Mouse (Mus musculus) E14TG2a.4 (cell line): ENCODE results near the gene Dlx3.

Experiments used
- H3K27me3 ChIP-seq: 2 replicates; pipeline ENCODE4 v1.6.1; 2014; ENCODE audit warnings: low read length, control low read depth; ENCODE audit not compliant: insufficient read depth
- H3K36me3 ChIP-seq: 2 replicates; pipeline ENCODE4 v1.6.1; 2014; ENCODE audit warnings: low read length, control low read depth; ENCODE audit not compliant: insufficient read depth
- H3K4me1 ChIP-seq: replicated peaks from 2 replicates; pipeline ENCODE4 v1.6.1; 2014; ENCODE audit warnings: low read depth, low read length, control low read depth
- H3K4me3 ChIP-seq: replicated peaks from 2 replicates; pipeline ENCODE4 v1.5.1; 2014; ENCODE audit warnings: mild to moderate bottlenecking, low read length
- H3K9me3 ChIP-seq: 2 replicates; pipeline ENCODE4 v1.6.1; 2014; ENCODE audit warnings: low read length, control low read depth
- CTCF ChIP-seq: conservative IDR thresholded peaks from 2 replicates; pipeline ENCODE4 v1.5.1; 2014; ENCODE audit warnings: low read length
- NANOG ChIP-seq: IDR thresholded peaks from 2 replicates; pipeline ENCODE4 v1.6.1; 2014; ENCODE audit warnings: borderline replicate concordance, low read length, mixed read lengths
- POU5F1 ChIP-seq: IDR thresholded peaks from 2 replicates; pipeline ENCODE4 v1.6.1; 2014; ENCODE audit warnings: low read length, borderline replicate concordance

The Dlx3 gene

DNA sequence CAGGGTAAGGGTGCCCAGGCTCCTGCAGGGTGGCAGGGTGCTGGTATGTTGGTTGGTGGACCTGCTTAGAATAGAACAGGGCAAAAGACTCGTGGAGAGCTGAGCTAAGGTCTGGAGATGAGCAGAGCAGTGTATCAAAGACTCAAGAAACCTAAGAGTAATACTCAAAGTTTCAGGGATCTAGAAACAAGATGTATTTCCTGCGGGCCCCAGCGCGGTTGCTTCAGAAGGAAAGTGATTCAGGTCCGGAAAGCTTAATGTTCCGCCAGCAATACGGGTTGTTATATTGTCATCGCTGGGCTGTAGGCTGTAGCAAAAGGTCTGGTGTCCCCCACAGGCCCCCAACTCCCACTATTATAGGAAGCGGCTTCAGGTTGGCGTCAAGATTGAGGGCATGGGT is 22.3 kb downstream of the Dlx3 start:
- Histone ChIP-seq H3K4me1 (peaks cover 47% of the 10 kb centered on the region), H3K9me3 (no peaks in the 10 kb centered on the region), H3K27me3 (peaks cover 98% of the 10 kb centered on the region), H3K36me3 (no peaks in the 10 kb centered on the region), H3K4me3 (peak overlapping the region; percentile 55; the same call in 1 of the 2 replicates)
- TF ChIP-seq CTCF (no peak), NANOG (no peak), POU5F1 (no peak)

DNA sequence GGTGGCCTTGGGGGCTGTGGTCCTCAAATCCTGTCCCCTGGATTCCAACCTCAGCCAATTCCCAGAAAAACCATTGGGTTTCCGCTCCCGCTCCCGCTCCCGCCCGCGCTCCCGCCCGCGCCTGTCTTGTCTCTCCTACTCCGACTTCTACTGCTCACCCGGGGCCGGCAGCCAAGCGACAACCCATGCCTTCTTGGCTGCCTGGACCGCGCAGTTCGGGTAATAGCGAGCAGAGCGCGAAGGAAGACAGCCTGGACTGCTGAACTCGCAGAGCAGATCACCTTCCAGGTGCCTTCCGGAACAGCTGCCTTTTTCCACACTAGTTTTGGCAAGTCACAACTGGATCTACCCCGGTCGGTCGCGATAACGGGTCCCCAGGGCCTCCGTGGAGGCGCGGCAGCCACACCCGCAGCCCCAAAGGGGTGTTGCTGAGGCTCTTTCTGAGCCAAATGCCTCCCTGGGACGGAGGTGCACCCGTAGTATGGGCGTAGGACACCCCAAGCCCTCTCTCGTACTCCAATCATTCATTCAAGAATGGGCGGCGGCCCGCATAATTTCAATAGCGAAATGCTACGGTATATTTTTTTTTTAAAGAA is 23.2 kb downstream of the Dlx3 start:
- Histone ChIP-seq H3K27me3 (peaks cover 99% of the 10 kb centered on the region), H3K4me1 (peaks cover 49% of the 10 kb centered on the region), H3K36me3 (no peaks in the 10 kb centered on the region), H3K4me3 (peak overlapping the region; percentile 55), H3K9me3 (no peaks in the 10 kb centered on the region)
- TF ChIP-seq CTCF, result no peak
- no peak for TF ChIP-seq POU5F1
- no peak for TF ChIP-seq NANOG

DNA sequence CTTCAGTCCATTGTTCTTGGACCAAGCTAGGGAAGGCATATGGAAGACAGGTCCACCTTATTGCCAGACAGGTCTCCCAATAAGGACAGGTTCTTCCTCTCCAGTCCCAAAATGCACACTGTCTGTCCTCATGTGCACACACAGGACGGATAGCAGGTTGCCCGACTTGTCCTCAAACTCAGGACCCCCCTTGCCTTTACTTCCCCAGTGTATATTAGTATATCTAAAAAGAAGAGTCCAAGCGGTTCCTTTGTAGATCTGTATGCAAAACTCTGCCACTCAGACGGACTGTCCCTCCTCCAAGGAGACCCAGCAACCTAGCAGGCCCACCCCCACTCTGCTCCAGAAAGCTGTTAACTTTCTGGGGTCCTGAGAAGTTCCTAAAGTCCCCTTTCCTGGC is 23.7 kb downstream of the Dlx3 start:
- Histone ChIP-seq H3K4me3 (no peak overlapping the region), H3K27me3 (peaks cover 99% of the 10 kb centered on the region), H3K9me3 (no peaks in the 10 kb centered on the region), H3K4me1 (peaks cover 55% of the 10 kb centered on the region), H3K36me3 (no peaks in the 10 kb centered on the region)
- TF ChIP-seq CTCF, result no peak
- TF ChIP-seq POU5F1, result no peak
- TF ChIP-seq NANOG, result no peak

DNA sequence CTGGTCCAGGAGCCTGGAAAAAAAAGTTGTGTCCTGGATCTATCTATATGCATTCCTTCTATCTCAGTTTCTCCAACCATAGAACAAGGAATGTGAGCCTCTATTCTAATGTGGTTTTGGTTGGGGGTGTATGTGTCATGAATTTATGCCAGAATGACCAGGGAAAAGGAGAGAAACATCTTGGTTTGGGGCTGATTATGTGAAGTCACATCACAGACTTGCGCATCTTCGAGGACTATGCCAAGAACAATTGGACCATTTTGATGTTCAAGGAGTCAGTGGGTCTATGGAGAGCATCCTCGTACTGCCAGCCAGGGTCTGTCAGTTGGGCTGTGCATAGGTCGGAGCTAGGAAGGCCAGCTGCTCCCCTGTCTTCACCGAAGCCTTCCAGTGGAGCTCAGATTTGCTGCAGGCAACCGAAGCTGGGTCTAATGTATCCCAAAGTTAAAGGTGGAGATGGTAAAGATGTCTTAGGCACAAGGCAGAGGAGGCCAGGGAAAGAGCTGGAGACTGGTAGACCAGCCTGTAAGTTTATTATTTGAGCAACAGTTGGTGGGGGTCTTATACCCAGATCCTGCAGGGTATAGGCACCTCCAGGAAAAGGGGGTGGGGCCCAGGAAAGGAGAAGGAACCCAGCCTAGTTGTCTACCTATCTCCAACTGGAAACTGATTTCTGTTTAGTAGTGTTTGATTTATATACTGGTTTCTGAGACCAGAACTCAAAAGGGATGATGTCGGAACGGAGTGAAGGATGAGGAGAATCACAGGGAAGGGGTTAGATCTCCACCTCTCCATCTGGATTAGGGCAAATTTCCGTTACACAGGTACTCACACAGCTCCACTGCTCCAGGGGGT is 24.4 kb downstream of the Dlx3 start:
- TF ChIP-seq POU5F1, result no peak
- no peak for TF ChIP-seq CTCF
- TF ChIP-seq NANOG, result no peak

DNA sequence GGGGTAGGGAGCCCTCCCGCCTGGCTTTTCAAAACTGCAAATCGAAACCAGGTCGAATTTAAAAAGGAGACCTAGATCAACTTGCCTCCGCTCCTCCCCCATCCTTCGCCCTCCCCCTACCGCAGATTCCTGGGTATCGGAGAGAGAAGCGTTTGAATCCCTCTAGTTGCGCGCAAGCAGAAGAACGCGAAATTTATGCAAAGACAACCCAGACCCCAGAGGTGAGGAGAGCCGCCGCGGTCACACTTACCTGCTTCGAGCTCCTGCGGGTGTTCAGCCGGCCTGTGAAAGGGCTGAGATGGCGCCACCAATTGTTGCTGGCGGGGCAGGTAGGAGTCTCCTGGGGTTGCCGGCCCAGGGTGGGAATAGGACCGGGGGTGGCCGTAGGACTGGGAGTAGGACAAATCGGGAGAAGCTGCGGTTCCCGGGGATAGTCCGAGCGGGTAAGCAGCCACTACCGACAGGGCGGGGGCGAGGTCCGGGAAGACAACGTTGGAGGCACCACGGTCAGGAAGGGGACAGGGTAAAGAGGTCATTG is 25.1 kb downstream of the Dlx3 start:
- Histone ChIP-seq H3K27me3 (peaks cover 100% of the 10 kb centered on the region), H3K4me3 (peak overlapping the region; percentile 70), H3K36me3 (no peaks in the 10 kb centered on the region), H3K9me3 (no peaks in the 10 kb centered on the region), H3K4me1 (peaks cover 57% of the 10 kb centered on the region)
- TF ChIP-seq CTCF (no peak), POU5F1 (no peak), NANOG (no peak)

More for the DNA sequence above, 24.4 kb downstream of the Dlx3 start:
- Histone ChIP-seq H3K9me3 (no peaks in the 10 kb centered on the region), H3K4me3 (peak overlapping the region; percentile 70; the same call in 1 of the 2 replicates), H3K36me3 (no peaks in the 10 kb centered on the region), H3K27me3 (peaks cover 100% of the 10 kb centered on the region), H3K4me1 (peaks cover 54% of the 10 kb centered on the region)

DNA sequence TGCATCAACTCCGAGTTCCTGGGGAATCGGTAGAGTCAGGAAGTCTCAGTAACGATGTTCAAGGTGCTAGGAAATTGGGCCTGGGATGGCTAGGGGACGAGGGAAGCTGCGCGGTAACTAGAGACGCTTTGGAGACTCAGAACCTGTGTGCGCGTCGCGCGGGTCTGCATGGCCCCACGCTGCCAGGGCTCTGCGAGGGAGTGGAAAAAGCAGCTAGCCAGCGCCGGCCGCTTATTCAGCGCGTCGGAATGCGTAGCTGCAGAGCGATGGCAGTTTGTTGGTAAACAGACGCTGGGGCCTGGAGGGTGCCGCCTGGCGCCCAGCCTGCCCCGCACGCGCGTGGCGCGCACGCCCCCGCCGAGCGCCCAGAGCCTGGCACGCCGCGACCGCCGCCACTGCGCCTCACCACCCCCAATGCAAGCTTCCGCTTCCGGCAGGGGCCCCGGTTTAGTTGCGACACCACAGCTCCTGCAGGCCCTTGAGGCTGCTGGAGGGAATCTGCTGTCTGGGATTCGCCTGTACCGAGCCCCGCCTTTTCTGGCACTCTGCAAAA is 26.0 kb downstream of the Dlx3 start, which contains the start of gene Dlx4:
TSS of gene Dlx4 (minus strand) at position 413 of the 553 bp plus-strand sequence.
- Histone ChIP-seq H3K4me3 (peak within 1 kb of the TSS; percentile 70), H3K9me3 (no peaks in the 10 kb centered on the region), H3K36me3 (no peaks in the 10 kb centered on the region), H3K4me1 (peaks cover 66% of the 10 kb centered on the region), H3K27me3 (peaks cover 100% of the 10 kb centered on the region)
- TF ChIP-seq CTCF (no peak), POU5F1 (no peak), NANOG (no peak)

DNA sequence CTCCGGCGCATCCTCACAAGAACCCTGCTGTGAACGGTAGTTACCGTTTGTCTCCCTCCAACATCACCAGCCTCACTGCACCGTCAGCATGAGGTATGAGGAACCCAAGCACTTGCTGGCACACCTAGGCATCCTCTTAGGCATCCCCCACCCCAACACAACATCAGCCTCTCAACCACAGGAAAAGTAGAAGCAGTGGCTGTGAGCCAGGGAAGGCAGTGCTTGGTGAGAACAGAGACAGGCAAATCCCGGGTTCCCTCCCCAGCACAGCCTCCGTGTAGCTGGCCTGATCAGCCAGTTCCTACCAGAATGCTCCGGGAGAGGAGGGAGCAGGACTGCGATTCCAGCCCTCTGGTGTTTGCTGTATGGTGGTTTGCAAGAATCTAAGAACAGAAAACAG is 28.8 kb downstream of the Dlx3 start:
- no peak for TF ChIP-seq NANOG
- TF ChIP-seq POU5F1, result no peak
- TF ChIP-seq CTCF, result no peak
- Histone ChIP-seq H3K4me1 (peaks cover 58% of the 10 kb centered on the region), H3K27me3 (peaks cover 95% of the 10 kb centered on the region), H3K4me3 (no peak overlapping the region), H3K9me3 (no peaks in the 10 kb centered on the region), H3K36me3 (no peaks in the 10 kb centered on the region)
